Mouse (Mus musculus): ENCODE measurements around the gene Sema3d. TPM values are rescaled to one million over a fixed set of nuclear protein-coding genes. Genes with fewer than 3 reads are reported as not detected.

Sema3d gene
- total RNA-seq, 2 experiments from 2014 or later: 5.7 to 5.8 TPM

GRCm38 (mm10) chr5:12579752-12580151 lies 196.6 kb downstream of the Sema3d start:
- intact Hi-C loops (cut with DNase I): no loop called here
- no peak for DNase-seq (ENCODE audit: low spot score)

- no peak for DNase-seq (ENCODE audit: low spot score)
- intact Hi-C loops (cut with DNase I): no loop called here
Measured at GRCm38 (mm10) chr5:12582540-12582939, 199.4 kb downstream of the Sema3d start.

DNA sequence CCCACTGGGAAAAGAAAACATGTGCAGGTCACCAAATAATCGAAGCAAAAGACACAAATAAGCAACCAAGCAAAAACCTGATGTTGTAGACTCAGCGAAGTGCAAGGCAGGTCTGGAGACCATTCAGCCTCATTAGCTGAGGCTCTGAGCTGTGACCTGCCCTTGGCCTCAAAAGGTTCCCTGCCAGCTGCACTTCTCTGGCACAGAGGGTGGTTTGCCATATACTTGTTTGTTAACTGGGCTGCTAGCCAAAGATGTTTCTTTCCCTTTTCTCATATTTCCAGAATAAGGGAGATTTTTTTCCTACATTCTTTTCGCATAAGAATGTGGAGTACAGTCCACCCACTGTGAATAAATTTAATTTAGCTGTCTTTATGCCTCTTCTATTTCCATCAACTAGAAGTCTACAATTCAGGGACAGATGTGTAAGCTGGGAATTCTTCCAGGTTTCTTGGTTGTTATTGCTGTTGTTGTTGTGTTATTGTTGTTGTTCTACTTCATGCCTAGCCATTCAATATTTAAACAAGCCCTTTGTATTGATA lies 200.2 kb downstream of the Sema3d start:
- no peak for DNase-seq (ENCODE audit: low spot score)
- intact Hi-C loops (cut with DNase I): no loop called here

DNA sequence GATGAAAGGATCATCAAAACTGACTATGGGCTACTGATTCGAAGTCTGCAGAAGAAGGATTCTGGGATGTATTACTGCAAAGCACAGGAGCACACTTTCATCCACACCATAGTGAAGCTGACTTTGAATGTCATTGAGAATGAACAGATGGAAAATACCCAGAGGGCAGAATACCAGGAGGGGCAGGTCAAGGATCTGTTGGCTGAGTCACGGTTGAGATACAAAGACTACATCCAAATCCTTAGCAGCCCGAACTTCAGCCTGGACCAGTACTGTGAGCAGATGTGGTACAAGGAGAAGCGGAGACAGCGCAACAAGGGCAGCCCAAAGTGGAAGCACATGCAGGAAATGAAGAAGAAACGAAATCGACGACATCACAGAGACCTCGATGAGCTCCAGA lies 201.7 kb downstream of the Sema3d start:
- intact Hi-C loops (cut with DNase I): no loop called here
- no peak for DNase-seq (ENCODE audit: low spot score)

DNA sequence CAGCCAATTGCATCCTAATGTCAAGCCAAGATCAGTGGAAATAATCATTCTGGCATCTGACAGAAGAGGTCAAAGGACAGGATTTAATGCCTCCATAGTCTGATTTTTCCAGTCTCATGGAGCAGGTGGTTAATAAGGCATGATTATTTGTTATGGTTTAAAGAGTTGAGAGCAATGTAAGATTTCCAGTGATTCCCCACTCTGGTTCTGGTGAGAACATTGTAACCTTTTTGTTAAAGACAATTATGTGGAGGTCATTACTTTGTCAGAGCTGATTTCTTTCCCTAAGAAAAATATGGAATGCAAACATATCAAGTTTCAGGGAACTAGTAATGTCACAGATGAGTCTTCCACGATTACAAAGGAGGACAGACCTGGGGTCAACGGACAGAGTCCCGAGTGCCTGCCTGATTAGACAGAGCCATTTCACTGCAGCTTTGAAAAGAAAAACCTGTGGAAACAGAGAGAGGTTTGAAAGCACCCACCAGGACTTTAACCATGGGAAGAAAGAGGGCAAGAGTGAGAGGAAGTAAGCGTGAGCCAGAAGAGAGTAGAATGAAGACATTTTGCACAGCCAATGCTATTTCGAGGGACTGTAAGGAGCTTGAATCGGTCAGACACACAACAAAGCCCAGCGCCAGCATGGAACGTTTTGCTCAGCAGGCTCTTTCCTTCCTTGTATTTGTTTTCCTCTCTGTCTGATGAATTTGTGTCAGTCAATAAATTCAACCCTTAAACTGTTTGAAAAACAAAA lies 251.2 kb downstream of the Sema3d start:
- intact Hi-C loops (cut with DNase I): no loop called here
- DNase-seq (ENCODE audit: low spot score): no peak

- intact Hi-C loops (cut with DNase I): no loop called here
- no peak for DNase-seq (ENCODE audit: low spot score)
Measured at GRCm38 (mm10) chr5:12637763-12638468, 254.7 kb downstream of the Sema3d start.

Measured in heart, postnatal 25 days (tissue).